Mouse (Mus musculus) ES-Bruce4 (cell line): ENCODE measurements around the gene Cacna1d.

Experiments
- CTCF ChIP-seq: IDR thresholded peaks from one replicate; pipeline ENCODE4 v1.8.1; 2011; ENCODE audit warnings: low read depth, low read length
- EP300 ChIP-seq: IDR thresholded peaks from 2 replicates; pipeline ENCODE4 v1.6.1; 2011; ENCODE audit warnings: low read depth, low read length; ENCODE audit not compliant: insufficient read depth
- POLR2A ChIP-seq: IDR thresholded peaks from one replicate; pipeline ENCODE4 v1.8.1; 2011; ENCODE audit warnings: low read length; ENCODE audit not compliant: insufficient read depth

DNA sequence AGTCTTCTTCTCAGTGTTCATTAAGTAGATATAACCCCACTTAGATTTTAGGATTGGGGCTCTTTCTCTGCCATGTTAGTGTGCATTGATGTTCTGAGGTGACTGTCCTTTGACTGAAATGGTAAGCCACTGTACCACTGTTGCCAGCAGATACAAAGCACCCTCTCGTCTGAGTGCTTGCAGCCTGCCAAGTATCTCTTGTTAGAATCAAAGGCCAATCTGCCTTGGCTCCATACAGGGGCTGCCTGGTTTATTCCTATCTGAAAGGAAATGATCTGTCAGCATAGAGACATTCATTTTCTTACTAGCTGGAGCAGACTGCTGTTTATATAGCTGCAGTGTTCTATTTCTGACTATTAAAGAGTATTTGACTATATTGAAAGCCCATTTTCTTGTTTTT, 2.0 kb upstream of the Cacna1d start:
- TF ChIP-seq POLR2A (no peak), CTCF (no peak), EP300 (no peak)
